Mouse (Mus musculus) liver, adult 2 months (tissue): ENCODE data around the gene Rhobtb1. TPM values are rescaled to one million over a fixed set of nuclear protein-coding genes. Genes with fewer than 3 reads are reported as not detected.

Source experiments
- DNase-seq: peaks from one replicate; pipeline ENCODE4 v3.0.0-alpha.2; 2011; ENCODE audit warnings: low read depth, low spot score; ENCODE audit errors: extremely low read depth
- H3K27ac ChIP-seq: fragments of 200-500 bp; replicated peaks from 2 replicates; pipeline ENCODE4 v1.5.1; 2012; ENCODE audit warnings: low read depth, mild to moderate bottlenecking, control low read depth, inconsistent platforms, low read length; ENCODE audit not compliant: insufficient read depth
- H3K27me3 ChIP-seq: fragments of 200-500 bp; 2 replicates; pipeline ENCODE4 v1.6.1; 2012; ENCODE audit warnings: mild to moderate bottlenecking, moderate library complexity, low read length, inconsistent platforms; ENCODE audit not compliant: control insufficient read depth, insufficient read depth
- H3K36me3 ChIP-seq: fragments of 200-500 bp; 2 replicates; pipeline ENCODE4 v1.6.1; 2012; ENCODE audit warnings: low read length, inconsistent platforms; ENCODE audit not compliant: control insufficient read depth, insufficient read depth
- H3K4me1 ChIP-seq: fragments of 200-500 bp; 2 replicates; pipeline ENCODE4 v1.6.1; 2011; ENCODE audit warnings: low read length; ENCODE audit not compliant: control insufficient read depth, insufficient read depth
- H3K4me3 ChIP-seq: fragments of 200-500 bp; 2 replicates; pipeline ENCODE4 v1.5.1; 2011; ENCODE audit warnings: low read depth, mild to moderate bottlenecking, control low read depth, low read length, moderate library complexity; ENCODE audit not compliant: insufficient read depth
- H3K79me2 ChIP-seq: fragments of 200-500 bp; 2 replicates; pipeline ENCODE4 v1.6.1; 2012; ENCODE audit warnings: inconsistent platforms, mild to moderate bottlenecking, low read length, moderate library complexity; ENCODE audit not compliant: control insufficient read depth, insufficient read depth
- H3K9ac ChIP-seq: fragments of 200-500 bp; 2 replicates; pipeline ENCODE4 v1.6.1; 2012; ENCODE audit warnings: low read depth, mild to moderate bottlenecking, control low read depth, inconsistent platforms, low read length
- CTCF ChIP-seq: fragments of 200-500 bp; IDR thresholded peaks from 2 replicates; pipeline ENCODE4 v1.5.1; 2011; ENCODE audit warnings: low read depth, low read length, control low read depth
- POLR2A ChIP-seq: fragments of 200-500 bp; IDR thresholded peaks from 2 replicates; pipeline ENCODE4 v1.6.1; 2011; ENCODE audit warnings: low read length, control low read depth; ENCODE audit not compliant: insufficient read depth; ENCODE audit errors: extremely low read depth
- WGBS: fragments of 180-500 bp; shearing (Covaris S2); methylation state at CpG from one replicate; pipeline ENCODE4 v1.1.7; 2018; 5-methylcytosine and 5-hydroxymethylcytosine counted together
- polyA plus RNA-seq: library from polyadenylated mRNA; depleted of rRNA; stranded (reverse); fragments of >200 nt; gene quantifications from 2 replicates; pipeline ENCODE4 v1.2.3, GENCODE M21; 2012
- total RNA-seq: library from RNA; depleted of rRNA; stranded (reverse); fragments of >200 nt; gene quantifications from 2 replicates; pipeline ENCODE4 v1.2.3, GENCODE M21; 2014

Gene Rhobtb1
- total and polyA plus RNA-seq, 2 experiments = 14.3 to 47.9 TPM

DNA sequence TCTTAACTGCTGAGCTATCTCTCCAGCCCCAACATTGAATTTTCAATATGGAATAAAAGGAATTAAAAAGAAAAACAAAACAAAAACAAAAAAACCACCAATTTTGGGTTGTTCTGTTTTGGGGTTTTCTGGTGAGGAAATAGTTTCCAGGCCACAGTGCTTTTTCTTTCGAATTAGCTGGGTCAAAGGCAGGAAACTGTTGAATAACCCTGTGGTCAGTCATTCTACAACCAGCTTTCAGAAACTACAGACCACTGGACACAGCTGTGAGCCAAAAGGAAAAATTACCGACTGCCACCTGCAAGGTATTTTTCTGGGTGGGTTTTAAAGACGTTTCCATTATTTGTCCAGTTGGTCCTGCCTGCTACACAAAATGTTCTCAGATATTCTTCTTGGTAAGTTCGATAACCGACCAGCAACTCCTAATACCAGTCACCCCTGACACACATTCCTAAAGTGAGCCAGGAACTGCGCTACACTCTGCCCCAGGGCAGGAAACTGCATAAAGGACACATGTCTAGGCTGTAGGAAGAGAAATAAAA is 106.4 kb downstream of the Rhobtb1 start:
- 53% methylated on average over 6 of the region's 6 CpGs for WGBS
- H3K79me2 ChIP-seq = peaks cover 9% of the 10 kb centered on the region; the same call in 1 of the 2 replicates

DNA sequence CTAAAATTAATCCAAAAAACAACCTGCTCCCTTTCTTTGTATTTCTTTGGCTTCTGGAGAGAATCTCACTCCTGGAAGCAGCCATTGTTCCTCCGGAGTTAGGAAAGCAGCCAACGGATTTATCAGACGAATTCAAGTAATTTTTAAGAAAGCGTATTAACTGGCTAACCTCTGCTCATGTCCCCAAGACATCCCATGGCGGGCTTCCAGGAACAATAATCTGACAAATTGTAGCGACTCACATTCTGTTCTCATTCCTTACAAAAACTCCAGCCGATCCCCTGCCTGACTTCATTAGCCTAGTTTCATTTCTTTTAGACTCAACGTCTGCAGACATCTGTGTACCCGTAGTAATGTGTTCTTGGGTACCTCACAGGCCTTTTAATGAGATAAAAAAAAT is 107.4 kb downstream of the Rhobtb1 start:
- Histone ChIP-seq H3K79me2 (peaks cover 9% of the 10 kb centered on the region; the same call in 1 of the 2 replicates), H3K36me3 (peaks cover 11% of the 10 kb centered on the region; the same call in 1 of the 2 replicates), H3K4me1 (peaks cover 11% of the 10 kb centered on the region), H3K27ac (peak overlapping the region; percentile 41; the same call in 1 of the 2 replicates), H3K27me3 (no peaks in the 10 kb centered on the region), H3K4me3 (no peak overlapping the region), H3K9ac (no peak overlapping the region)
- DNase-seq = peak; percentile 43
- TF ChIP-seq CTCF (no peak), POLR2A (no peak)
- 59% methylated on average over 9 of the region's 9 CpGs for WGBS

More for the DNA sequence above, 106.4 kb downstream of the Rhobtb1 start:
- no peak for TF ChIP-seq CTCF
- TF ChIP-seq POLR2A = no peak
- peaks cover 13% of the 10 kb centered on the region for H3K4me1 ChIP-seq
- H3K4me3 ChIP-seq = no peak overlapping the region
- H3K9ac ChIP-seq = no peak overlapping the region
- H3K27me3 ChIP-seq = no peaks in the 10 kb centered on the region
- H3K27ac ChIP-seq = no peak overlapping the region
- DNase-seq = peak; percentile 46
- H3K36me3 ChIP-seq = peaks cover 11% of the 10 kb centered on the region; the same call in 1 of the 2 replicates

DNA sequence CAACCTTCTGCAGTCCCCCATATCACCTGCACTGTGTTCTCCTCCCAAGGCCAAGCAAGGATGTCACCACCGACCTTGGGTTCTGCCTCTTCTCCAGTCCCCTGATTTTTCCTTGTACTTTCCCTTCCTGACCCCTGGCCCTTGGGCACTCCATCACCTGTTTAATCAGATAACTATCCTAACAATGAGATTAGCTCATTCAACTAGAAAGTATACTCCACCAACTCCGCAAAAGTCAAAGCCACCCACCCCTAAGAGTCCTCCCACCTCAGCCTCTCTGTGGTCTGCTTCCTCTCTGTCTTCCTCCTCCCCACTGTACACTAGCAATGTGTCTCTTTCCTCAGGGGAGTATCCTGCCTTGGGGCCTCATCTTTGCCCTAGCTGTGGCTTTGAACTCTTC is 107.9 kb downstream of the Rhobtb1 start:
- no peak overlapping the region for H3K9ac ChIP-seq
- H3K27me3 ChIP-seq = no peaks in the 10 kb centered on the region
- DNase-seq = no peak
- peaks cover 11% of the 10 kb centered on the region; the same call in 1 of the 2 replicates for H3K36me3 ChIP-seq
- peaks cover 10% of the 10 kb centered on the region for H3K4me1 ChIP-seq
- peak overlapping the region; percentile 41 for H3K27ac ChIP-seq
- TF ChIP-seq CTCF (no peak), POLR2A (no peak)
- 55% methylated on average over 2 of the region's 2 CpGs for WGBS
- no peak overlapping the region for H3K4me3 ChIP-seq
- H3K79me2 ChIP-seq = peaks cover 13% of the 10 kb centered on the region; the same call in 1 of the 2 replicates

DNA sequence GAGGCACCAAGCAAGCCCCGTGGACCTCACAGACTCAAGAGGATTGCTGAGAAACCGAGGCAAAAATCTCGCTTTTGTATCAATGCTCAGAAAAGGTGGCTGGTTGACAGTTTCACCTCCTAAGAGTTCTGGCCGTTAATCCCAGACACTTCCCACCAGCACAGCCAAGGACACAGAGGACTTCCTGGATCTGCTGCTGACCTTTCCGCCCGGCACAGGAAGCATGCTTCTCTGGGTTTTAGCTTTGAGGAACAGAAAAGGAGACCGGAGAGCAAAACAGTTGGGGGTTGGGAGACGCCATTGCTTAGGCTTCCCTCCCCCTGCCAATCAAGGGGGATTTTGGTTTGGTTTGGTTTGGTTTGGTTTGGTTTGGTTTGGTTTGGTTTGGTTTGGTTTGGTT is 108.7 kb downstream of the Rhobtb1 start:
- Histone ChIP-seq H3K79me2 (peaks cover 13% of the 10 kb centered on the region; the same call in 1 of the 2 replicates), H3K4me1 (peaks cover 8% of the 10 kb centered on the region), H3K36me3 (peaks cover 11% of the 10 kb centered on the region; the same call in 1 of the 2 replicates), H3K9ac (no peak overlapping the region), H3K4me3 (no peak overlapping the region), H3K27ac (0 out of 2 replicates have a peak overlapping the region, but pooled peaks have one; percentile 22), H3K27me3 (no peaks in the 10 kb centered on the region)
- TF ChIP-seq CTCF (no peak), POLR2A (no peak)
- DNase-seq = no peak
- WGBS = 69% methylated on average over 8 of the region's 8 CpGs

DNA sequence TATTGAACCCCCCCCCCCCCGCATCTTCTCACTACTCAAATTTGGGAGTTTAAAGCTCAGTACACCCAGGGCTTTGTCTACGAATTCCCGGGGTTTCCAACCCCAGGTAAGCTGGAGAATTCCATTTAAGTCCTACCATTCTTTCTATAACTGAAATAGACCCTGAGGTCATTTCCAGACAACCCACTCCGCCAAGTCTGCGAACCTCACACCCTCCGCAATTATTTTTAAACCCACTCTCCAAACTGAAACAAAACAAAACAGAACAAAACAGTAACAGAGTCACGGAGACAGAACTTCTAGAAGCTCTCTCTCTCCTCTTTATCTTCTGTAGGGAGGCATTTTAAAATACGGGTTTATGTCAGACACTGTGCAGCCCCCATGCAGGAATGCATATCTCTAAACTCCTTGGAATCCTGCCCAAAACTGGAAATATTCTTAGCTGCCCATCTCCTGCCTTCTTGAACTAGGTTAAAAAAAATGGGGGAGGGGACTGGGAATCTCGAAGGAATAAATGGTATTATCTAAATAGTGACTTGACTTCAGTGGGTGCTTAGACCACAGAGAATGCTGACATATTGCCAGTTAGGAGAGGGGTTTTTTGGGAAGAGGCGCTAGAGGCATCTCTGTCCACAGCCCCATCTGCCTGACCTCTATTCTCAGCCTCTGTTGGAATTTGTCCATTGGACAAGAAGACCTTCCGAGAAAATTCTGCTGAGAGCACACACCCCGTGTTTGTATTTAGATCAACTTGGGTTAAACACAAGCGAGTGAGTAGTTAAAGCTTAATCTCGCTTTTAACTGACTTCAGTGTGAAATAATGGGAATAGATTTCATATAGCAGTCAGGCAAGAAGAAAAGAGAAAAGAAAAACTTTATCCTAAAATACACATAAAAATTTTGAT is 111.9 kb downstream of the Rhobtb1 start:
- H3K27ac ChIP-seq = no peak overlapping the region; the same call in 1 of the 2 replicates
- peaks cover 13% of the 10 kb centered on the region; the same call in 1 of the 2 replicates for H3K79me2 ChIP-seq
- TF ChIP-seq POLR2A (no peak), CTCF (no peak)
- no peaks in the 10 kb centered on the region for H3K27me3 ChIP-seq
- peaks cover 17% of the 10 kb centered on the region for H3K4me1 ChIP-seq
- WGBS = 40% methylated on average over 14 of the region's 14 CpGs
- no peak overlapping the region for H3K4me3 ChIP-seq
- H3K9ac ChIP-seq = no peak overlapping the region
- peaks cover 19% of the 10 kb centered on the region for H3K36me3 ChIP-seq
- DNase-seq = peak; percentile 77
